Mouse (Mus musculus) lung, postnatal 14 days (tissue): Measurements from ENCODE around the gene Tlr7.
A peak's percentile ranks its signal among the peaks of the same experiment; 100 is the strongest.
"Not testable (repeated sequence)": the region's sequence is repeated elsewhere in the genome, so short reads cannot be mapped to it uniquely, and the experiment has no call there.

Experiments used
- DNase-seq: peaks from one replicate; pipeline ENCODE4 v3.0.0; 2021

The Tlr7 gene

DNA sequence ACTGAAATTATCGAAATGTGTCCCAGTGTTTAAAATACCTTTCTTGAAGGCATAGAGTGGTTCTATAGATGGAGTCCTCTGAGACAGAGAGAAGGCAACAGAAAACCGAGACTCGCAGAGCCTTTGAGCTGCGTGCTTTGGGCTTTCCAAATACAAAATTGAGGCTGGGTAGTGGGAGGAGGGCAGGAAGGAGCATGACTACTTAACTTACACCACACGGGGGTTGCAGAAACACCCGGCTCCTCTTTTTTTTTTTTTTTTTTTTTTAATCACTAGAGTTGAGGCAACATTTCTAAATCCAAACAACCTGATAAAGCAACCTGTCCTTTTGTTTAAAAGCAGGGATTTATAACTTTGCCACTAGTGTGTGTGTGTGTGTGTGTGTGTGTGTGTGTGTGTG, at the start of gene Tlr7:
Gene Tlr7, minus strand, starts transcription at position 160 of the 400 bp plus-strand sequence.
- DNase-seq: no peak

DNA sequence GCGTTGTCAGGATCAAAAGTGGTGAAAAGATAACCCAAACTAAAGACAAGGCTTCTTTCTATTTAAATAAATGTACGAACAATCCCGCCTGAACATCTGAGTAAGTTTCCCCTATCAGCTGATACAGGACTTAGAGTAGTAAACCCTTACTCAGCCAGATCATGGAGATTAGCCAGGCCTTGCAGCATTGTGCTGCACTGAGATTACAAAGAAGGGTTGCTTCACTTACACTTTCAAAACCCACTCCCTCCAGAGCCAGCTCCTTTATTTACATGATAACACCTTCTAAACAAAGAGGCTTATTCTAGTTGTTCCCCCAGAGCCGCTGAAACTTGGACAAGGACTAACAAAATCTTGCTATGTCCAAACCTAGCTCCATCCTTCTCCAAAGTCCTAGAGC, 49.7 kb upstream of the Tlr7 start:
- no peak for DNase-seq

DNA sequence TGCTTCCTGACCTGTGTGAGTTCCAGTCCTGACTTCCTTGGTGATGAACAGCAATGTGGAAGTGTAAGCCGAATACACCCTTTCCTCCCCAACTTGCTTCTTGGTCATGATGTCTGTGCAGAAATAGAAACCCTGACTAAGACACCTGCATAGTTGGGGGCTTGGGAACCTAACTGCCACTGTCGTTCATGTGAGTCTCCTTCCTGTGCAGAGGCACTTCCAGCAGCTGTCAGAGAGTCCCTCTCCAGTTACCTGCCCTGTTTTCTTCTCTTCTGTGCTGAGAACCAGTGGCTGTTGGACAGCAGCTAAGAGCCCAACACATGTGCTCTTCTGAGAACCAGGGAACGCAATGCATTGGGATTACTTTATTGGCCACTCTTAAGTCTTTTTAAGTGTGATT, 30.9 kb upstream of the Tlr7 start:
- DNase-seq: not testable (repeated sequence)

GRCm38 (mm10) chrX:167359704-167360103, 29.3 kb upstream of the Tlr7 start:
- DNase-seq: no peak

GRCm38 (mm10) chrX:167357415-167357814, 27.1 kb upstream of the Tlr7 start:
- DNase-seq: peak; percentile 12

DNA sequence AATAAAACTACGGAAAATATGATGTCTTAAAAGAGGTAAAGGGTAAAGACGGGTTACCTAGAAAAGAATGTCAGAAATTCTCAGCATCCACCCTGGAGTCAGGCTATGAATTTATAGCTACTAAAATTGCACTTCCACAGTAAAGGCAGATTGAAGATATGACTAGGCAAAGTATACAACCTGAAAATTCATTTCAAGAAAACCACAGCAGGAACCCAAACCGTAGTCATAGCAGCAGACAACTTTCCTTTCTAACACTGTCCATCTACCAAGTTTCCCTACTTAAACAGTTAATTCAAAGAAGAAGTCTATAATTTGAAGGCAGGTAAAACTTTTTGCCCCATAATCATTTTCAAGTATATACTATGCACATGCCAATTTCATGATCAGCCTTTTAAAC, 25.6 kb upstream of the Tlr7 start:
- DNase-seq: no peak

DNA sequence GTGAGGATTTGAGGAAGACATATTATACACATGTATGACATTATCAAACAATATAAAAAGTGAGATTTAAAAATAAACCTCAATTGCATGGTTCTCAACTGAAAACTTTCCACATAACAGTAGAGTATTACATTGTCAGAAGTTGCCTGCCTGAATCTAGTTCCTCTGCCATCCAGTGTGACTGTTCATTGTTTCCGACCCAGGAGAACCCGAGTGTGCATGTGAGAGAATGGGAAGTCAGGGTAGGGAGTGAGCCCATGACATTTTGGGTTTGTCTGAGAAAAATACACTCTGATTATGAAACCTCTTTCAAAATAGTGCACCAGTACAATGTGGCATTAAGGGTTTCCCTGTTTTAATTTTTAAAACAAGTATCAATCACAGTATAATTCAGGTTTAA, 23.3 kb upstream of the Tlr7 start:
- no peak for DNase-seq

DNA sequence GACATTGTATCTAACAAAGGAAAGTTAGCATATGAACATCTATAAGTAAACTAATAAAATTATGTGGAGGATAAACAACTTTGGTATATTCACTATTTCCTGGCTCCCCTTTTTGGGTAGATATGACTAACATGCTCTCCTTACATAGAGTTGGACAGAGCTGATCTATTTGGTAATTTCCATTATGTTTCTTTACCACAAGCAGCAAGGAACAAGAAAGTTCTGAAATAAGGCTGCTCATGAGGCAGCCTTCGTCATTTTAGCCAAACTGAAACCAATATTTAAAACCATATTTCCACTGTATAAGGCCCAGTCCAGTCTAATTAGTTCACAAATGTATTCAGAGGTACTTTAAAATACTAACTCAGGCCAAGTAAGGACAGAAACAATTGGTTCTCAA, 16.1 kb upstream of the Tlr7 start:
- DNase-seq: no peak

DNA sequence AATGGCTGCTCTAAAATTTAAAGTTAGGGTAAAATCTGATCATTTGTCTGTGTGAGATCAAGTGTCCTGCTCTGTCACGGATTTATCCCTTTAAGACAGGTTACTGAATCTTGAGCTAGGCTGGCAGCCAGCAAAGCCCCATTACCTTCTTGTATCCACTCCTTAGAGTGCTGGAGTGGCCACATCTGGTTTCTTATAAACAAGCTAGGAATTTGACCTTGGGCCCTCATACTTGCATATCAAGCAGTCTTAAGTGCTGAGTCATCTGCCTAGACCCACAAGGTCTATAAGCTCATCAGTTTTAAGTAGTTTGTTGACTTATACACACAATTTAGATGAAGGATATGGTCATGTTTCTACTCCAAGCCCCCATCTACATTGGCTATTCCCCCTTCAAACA, 14.0 kb upstream of the Tlr7 start:
- DNase-seq: no peak

DNA sequence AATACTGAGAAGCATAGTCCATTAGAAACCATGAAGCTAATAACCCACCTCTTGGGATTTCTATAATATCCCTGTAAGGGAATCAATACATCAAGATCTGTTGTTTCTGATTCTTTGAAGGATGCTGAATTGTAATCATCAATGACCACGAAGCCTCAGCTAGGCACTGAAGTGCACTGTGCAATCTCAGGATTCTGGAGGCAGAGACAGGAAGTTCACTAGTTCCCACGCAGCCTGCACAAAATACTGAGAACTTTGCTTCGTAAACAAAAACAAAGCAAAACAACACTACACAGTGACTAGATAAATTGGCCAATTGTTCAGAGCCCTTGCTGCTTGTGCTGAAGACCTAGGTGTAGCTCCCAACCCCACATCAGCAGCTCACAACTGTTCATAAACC, 11.5 kb upstream of the Tlr7 start:
- no peak for DNase-seq

GRCm38 (mm10) chrX:167340190-167340589, 9.8 kb upstream of the Tlr7 start:
- DNase-seq: no peak

DNA sequence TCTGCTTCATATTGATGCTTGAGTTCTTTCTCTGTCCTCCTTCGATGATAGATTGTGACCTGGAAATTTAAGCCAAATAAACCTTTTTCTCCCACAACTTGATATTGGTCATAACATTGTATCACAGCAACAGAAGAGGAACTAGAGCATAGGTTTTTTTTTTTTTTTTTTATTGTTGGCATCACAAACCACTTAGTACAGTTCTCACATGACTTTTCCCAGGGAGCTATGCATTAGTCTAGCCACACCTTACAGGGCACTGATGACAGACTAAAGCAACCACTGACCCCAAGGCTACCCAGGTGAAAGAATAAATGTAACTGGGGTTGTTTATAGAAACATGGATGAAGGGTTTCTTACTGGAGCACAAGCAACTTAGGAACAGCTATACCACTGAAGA, 7.6 kb upstream of the Tlr7 start:
- DNase-seq: no peak

- DNase-seq: no peak
Measured at GRCm38 (mm10) chrX:167334571-167334970, 4.2 kb upstream of the Tlr7 start.

- no peak for DNase-seq
Measured at GRCm38 (mm10) chrX:167332607-167333006, 2.2 kb upstream of the Tlr7 start.

DNA sequence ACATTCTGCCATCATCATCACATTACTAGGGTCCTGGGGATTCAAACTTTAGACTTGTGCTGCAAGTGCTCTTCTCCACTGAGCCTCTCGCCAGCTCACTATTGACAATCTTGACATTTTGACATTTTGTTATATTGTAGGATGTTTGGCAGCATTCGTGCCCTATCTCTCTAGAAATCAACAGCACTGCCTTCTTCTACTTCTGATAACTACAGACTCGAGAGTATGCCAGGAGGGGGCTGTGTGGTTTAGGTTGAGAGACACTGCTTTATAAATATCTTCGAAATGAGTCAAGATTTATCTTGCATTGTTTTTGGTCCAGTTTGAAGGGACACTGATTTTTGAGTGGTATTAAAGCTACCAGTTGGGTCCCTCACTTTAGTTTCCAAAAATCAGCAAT, 635 bp upstream of the Tlr7 start:
- DNase-seq: no peak

DNA sequence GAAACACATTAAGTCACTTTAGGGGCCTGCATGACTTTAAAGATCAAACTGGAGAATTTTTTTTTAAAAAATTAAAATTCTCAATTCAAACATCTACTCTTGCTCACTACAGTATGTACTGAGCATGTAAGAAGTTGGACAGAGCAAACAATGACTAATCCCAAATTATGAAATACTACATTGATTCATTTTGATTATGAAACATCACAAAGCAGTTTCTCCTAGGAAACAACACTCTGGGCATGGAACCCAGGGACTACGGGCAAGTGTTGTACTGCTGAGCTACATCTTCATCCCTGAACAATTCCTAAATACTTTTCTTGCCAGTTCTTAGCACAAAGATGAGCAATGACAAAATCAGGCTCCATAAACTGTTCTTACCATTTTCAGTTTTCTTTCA, 738 bp downstream of the Tlr7 start:
- DNase-seq: no peak

GRCm38 (mm10) chrX:167329098-167329497, 1.3 kb downstream of the Tlr7 start:
- DNase-seq: no peak

- DNase-seq: no peak
Measured at GRCm38 (mm10) chrX:167328519-167328918, 1.8 kb downstream of the Tlr7 start.

DNA sequence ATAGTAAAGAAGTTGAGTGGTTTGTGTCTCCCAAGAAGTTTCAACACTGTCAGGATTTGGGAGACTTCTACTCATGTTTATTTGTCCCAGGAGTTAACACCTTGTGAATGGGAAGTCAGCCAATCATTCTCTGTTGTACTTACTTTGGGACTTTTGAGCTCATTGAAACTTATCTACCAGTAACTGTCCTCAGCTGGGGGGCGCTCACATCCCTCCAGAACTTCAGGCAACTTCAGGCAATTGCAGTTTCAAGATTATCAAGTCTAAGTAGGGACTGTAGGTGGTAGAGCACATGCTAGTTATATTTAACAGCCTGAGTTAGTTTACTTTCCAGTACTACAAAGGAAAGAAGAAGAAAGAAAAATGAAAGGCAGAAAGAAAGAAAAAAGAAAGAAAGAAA, 6.6 kb downstream of the Tlr7 start:
- DNase-seq: no peak

DNA sequence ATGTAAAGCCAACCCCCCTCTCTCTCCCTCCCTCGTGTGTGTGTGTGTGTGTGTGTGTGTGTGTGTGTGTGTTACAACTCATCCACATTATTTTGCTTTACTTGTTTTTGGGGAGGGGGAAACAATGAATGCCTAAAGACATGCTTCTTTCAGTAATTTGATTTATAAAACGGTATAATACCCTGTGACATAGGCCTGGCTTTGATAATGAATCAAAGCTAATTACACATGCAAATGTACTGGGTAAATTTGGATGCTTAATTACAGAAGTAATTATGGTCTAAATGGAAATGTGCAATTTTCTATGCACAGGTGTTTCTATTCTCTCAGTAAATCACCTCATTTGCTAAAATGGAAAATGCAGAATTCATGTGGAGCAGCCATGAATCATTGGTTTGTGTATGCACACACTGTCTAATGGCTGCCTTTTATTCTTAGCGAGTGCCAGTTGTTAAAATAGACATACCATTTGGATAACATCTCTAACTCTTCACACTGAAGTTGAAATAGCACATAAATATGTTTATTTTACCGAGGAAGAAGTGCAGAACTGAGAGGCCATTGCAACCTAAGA, 9.0 kb downstream of the Tlr7 start:
- DNase-seq: no peak

DNA sequence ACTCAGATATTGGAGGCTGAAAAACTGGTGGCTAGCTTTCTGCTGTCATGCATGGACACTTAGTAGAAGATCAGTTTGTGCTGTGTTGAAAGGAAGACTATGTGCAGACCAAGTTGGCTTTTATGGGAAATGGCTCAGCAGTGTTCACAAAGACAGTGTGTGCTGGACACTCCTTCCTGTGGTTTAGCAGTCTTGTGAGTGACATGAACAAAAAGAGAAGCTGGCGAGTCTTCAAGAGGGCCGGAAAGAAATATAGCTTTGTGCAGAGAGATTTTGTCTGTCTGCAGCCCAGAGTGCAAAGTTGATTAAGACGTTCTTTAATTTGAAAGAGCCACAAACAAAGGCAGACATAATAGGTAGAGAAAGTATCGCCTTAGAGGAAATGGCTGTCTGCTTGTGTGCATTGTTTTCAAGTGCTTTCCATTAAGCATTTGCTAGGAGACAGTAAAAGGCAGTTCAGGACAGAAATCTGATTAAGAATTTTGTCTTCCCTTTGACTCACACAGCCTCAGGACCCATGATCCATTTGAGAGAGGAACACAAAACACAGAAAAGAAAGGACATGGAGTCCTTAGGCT, 11.4 kb downstream of the Tlr7 start:
- DNase-seq: no peak

DNA sequence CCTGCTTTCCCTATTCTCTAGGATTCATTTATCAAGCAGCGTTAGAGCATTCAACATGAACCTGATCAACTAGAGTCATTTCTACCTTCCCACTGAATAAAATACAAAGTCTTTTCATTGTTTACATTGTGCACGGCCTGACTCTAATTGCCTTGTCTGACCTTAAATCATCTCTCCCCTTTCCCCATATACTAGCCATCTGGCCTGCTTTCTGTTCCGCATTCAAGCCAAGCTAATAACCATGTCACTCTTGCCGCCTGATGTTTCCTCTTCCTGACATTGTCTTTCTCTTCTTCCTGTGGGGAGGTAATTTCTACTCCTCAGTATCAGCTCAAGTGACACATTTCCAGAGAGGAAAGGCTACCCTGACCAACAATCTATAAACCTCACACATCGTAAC, 14.6 kb downstream of the Tlr7 start:
- DNase-seq: no peak

- no peak for DNase-seq
Measured at GRCm38 (mm10) chrX:167315093-167315726, 15.1 kb downstream of the Tlr7 start.

DNA sequence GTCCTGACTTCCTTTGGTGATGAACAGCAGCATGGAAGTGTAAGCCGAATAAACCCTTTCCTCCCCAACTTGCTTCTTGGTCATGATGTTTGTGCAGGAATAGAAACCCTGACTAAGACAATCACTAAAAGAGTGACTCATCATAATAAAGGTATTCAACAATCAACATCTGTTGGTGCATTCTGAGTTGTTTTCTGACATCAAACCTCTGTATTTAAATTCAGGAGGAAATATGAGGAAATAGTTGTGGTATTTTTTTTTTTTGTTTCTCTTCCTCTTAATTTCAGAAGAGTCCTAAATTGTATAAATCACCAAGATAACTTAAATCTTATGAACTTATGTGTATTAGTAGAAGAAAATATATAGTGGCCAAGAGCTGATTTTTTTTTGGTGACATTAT, 28.3 kb downstream of the Tlr7 start:
- not testable (repeated sequence) for DNase-seq

DNA sequence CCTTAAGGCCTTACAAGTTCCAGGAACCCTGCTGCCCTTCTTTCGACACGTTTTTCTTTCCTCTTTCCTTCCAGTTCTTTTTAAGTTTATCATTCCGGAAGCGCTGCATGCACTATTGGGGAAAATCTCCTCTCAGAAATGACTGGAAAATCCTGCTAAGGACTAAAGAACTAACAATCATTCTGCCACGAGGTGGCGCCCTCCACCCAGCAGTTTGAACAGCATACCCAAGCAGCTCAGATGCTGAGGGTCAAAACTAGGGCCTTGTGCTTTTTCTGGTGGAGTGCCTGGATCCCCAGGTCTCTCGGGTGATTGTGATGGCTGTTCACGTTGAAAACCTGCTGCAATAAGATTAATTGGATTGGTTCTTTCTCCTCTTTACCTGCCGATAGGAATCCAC, 53.4 kb downstream of the Tlr7 start:
- peak; percentile 73 for DNase-seq
